Mouse (Mus musculus) neural tube, embryonic 13.5 days (tissue): Measurements from ENCODE around the gene Dnajb2. TPM values are rescaled to one million over a fixed set of nuclear protein-coding genes. Genes with fewer than 3 reads are reported as not detected.

Experiments
- ATAC-seq: fragments of 200-750 bp; cut with Nextera tagmentation; 2 replicates; pipeline ENCODE4 v1.8.0; 2017; ENCODE audit warnings: low read depth, mild to moderate bottlenecking, moderate TSS enrichment, moderate library complexity
- H3K27ac ChIP-seq: fragments of 300-500 bp; sonication (generic); replicated peaks from 2 replicates; pipeline ENCODE4 v1.5.1; 2015; ENCODE audit warnings: moderate library complexity, mild to moderate bottlenecking, inconsistent platforms
- H3K27me3 ChIP-seq: fragments of 300-500 bp; sonication (generic); 2 replicates; pipeline ENCODE4 v1.6.1; 2015; ENCODE audit warnings: mild to moderate bottlenecking, inconsistent platforms
- H3K36me3 ChIP-seq: fragments of 300-500 bp; sonication (generic); 2 replicates; pipeline ENCODE4 v1.6.1; 2015; ENCODE audit warnings: mild to moderate bottlenecking, inconsistent platforms
- H3K4me1 ChIP-seq: fragments of 300-500 bp; sonication (generic); replicated peaks from 2 replicates; pipeline ENCODE4 v1.6.1; 2015; ENCODE audit warnings: inconsistent platforms
- H3K4me2 ChIP-seq: fragments of 300-500 bp; sonication (generic); 2 replicates; pipeline ENCODE4 v1.6.1; 2015; ENCODE audit warnings: inconsistent platforms, mild to moderate bottlenecking, moderate library complexity
- H3K4me3 ChIP-seq: fragments of 300-500 bp; sonication (generic); 2 replicates; pipeline ENCODE4 v1.5.1; 2015; ENCODE audit warnings: mild to moderate bottlenecking, inconsistent platforms
- H3K9ac ChIP-seq: fragments of 300-500 bp; sonication (generic); 2 replicates; pipeline ENCODE4 v1.6.1; 2015; ENCODE audit warnings: moderate library complexity, mild to moderate bottlenecking, inconsistent platforms
- H3K9me3 ChIP-seq: fragments of 300-500 bp; sonication (generic); 2 replicates; pipeline ENCODE4 v1.6.1; 2016; ENCODE audit warnings: inconsistent platforms
- WGBS: fragments of 180-500 bp; shearing (Covaris S2); methylation state at CpG from one replicate; pipeline ENCODE4 v1.1.7; 2015; 5-methylcytosine and 5-hydroxymethylcytosine counted together
- polyA plus RNA-seq: library from polyadenylated mRNA; unstranded; fragments of >200 nt; fragmentation: Nextera tagmentation; extraction: Ambion mirVana; gene quantifications from 2 replicates; pipeline ENCODE4 v1.2.1, GENCODE M21; 2015

Gene Dnajb2
- polyA plus RNA-seq, result 68.2 and 73.0 TPM in 2 replicates

DNA sequence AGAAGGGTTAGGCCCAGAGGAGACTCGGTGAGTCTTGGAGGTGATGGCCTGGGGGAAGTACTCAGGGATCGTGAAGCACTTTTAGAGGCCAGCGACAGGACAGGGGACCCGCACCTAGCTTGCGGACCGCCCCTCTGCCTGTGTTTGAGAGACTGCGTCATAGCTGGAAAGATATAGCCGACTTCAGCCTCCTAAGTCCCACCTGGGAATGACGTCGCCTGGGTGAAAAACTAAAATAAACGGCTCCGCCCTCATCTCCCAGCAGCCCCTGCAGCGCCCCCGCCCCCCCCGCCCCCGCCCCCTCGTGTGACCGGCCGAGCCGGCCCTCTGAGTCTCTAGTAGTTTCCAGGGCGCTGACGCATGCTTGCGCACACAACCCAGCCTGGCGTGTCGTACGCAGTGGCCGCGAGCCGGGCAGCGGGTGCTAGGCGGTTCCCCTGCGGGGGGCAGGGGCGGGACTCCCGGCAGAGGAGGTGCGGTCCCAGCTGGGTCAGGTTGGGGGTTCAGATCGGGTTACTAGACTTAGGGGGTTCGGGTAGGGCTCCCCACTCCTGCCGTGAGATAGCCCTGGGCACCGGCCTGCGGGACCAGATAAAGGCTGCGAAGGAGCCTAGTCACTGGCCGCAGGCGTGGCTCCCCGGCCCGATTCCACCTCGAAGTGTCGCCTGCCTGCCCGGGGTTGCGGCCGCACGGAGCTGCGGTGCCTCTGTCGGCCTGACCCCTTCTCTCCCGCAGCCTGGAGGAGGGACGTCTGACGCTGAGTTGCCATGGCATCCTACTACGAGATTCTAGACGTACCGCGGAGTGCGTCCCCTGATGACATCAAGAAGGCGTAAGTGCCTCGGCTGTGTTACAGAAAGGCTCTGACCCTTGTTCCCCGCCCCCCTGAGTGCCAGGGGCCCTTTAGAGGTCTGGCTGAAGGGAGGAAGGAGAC lies at the start of gene Dnajb2:
Gene Dnajb2 (plus strand): TSS at position 290 of the 934 bp plus-strand sequence.
- H3K4me1 ChIP-seq, result peaks cover 26% of the 10 kb centered on the region
- H3K9me3 ChIP-seq, result no peaks in the 10 kb centered on the region
- H3K4me2 ChIP-seq, result peak within 1 kb of the TSS; percentile 83
- peak; percentile 91 for ATAC-seq
- H3K27ac ChIP-seq, result peak within 1 kb of the TSS; percentile 84
- H3K9ac ChIP-seq, result peak within 1 kb of the TSS; percentile 87
- peaks cover 20% of the 10 kb centered on the region for H3K36me3 ChIP-seq
- under 1% methylated on average over 63 of the region's 64 CpGs for WGBS
- peaks cover 3% of the 10 kb centered on the region; the same call in 1 of the 2 replicates for H3K27me3 ChIP-seq
- peak within 1 kb of the TSS; percentile 60 for H3K4me3 ChIP-seq

DNA sequence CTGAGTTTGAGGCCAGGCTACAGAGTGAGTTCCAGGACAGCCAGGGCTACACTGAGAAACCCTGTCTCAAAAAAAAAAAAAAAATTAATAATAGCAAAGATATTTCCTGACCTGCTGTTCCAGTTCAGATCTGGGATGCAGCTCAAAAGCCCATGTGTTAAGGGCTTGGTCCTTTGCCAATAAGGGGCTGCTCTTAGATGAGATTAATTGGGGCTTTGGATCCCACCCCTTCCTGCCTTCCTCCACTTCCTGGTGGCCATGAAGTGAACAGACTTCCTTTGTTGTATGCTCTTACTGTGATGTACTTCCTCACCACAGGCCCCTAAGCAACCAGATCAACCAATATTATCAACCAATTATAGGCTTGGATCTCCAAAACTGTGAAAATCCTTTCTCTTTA lies 49.1 kb upstream of the Dnajb2 start:
- Histone ChIP-seq H3K9me3 (no peaks in the 10 kb centered on the region), H3K36me3 (peaks cover 78% of the 10 kb centered on the region), H3K4me3 (no peak overlapping the region), H3K27me3 (no peaks in the 10 kb centered on the region), H3K4me2 (no peak overlapping the region), H3K4me1 (peaks cover 20% of the 10 kb centered on the region), H3K27ac (no peak overlapping the region), H3K9ac (no peak overlapping the region)
- no peak for ATAC-seq

DNA sequence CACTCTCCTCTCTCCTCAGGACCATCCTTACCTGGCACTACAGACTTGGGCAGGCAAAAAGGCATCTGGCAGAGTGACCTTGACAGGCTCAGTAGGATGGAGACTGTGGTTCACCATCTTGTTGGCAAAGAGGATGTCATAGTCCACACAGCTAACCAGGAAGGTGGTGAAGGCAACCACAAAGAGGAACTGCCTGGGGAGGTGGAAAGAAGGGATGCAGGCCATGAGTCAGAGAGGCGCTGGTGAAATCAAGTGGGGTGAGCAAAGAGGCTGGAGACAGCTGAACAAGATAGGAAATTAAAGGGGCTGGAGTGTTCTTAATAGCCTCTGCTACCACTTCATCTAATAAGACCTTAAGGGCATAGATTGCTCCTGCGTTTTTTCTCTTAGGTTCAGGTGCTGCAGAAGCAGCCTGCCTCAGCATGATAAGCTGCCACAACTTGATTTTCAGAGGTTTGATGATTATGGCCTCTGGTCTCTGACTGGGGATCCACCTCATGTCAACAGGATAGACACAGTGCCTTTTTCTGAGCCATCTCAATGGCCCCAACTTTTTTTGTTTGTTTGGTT lies 48.2 kb upstream of the Dnajb2 start:
- no peak overlapping the region for H3K4me2 ChIP-seq
- H3K27ac ChIP-seq, result no peak overlapping the region
- no peak overlapping the region for H3K9ac ChIP-seq
- H3K9me3 ChIP-seq, result no peaks in the 10 kb centered on the region
- H3K36me3 ChIP-seq, result peaks cover 69% of the 10 kb centered on the region
- H3K27me3 ChIP-seq, result no peaks in the 10 kb centered on the region
- H3K4me3 ChIP-seq, result no peak overlapping the region
- WGBS, result 95% methylated on average over 2 of the region's 2 CpGs
- peaks cover 26% of the 10 kb centered on the region for H3K4me1 ChIP-seq
- no peak for ATAC-seq

DNA sequence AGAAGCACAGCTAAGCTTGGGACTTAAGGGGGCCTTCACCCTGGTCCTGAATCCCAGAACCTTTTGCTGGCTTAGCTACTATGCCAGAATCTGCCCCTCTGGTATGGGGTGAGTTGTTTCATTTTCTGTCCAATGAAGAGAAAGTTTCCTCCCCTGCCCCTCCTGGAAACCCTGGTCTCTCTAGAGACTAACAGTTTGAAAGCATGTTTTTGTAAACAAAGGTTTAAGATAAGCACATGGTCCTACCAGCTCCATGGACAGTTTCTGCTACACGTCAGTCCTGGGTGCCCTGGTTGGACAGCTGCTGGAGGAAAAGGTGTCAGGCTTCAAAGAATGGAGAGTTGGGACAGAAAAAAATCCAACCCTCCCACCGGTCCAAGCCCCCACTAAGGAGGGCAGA lies 45.6 kb upstream of the Dnajb2 start:
- H3K4me3 ChIP-seq, result no peak overlapping the region; the same call in 1 of the 2 replicates
- H3K4me2 ChIP-seq, result peak overlapping the region; percentile 78
- ATAC-seq, result no peak
- peaks cover 33% of the 10 kb centered on the region for H3K4me1 ChIP-seq
- peak overlapping the region; percentile 81 for H3K9ac ChIP-seq
- no peaks in the 10 kb centered on the region for H3K27me3 ChIP-seq
- peaks cover 51% of the 10 kb centered on the region for H3K36me3 ChIP-seq
- WGBS, result 81% methylated on average over 2 of the region's 2 CpGs
- H3K9me3 ChIP-seq, result no peaks in the 10 kb centered on the region
- H3K27ac ChIP-seq, result no peak overlapping the region

DNA sequence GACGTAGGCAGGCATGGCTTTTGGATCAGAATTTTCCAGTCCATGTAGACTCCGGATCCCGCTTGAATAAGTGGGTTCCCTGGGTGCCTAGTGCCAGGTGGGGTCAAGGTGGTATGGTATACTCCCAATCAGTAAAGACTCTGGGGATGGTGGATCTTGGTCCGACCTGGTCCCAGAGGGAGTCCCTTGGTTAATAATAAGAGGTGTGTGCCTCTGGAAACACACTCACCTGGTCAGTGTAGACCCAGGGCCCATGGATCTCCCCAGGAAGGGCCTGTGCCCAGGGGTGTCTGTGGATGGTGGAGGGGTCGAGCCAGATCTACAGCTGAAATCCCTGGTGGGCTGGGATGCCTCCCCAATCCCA lies 45.0 kb upstream of the Dnajb2 start:
- H3K27me3 ChIP-seq, result no peaks in the 10 kb centered on the region
- peak overlapping the region; percentile 67 for H3K4me3 ChIP-seq
- peak overlapping the region; percentile 81 for H3K9ac ChIP-seq
- H3K4me2 ChIP-seq, result peak overlapping the region; percentile 78
- H3K27ac ChIP-seq, result peak overlapping the region; percentile 97
- H3K4me1 ChIP-seq, result peaks cover 33% of the 10 kb centered on the region
- H3K36me3 ChIP-seq, result peaks cover 51% of the 10 kb centered on the region
- no peak for ATAC-seq
- no peaks in the 10 kb centered on the region for H3K9me3 ChIP-seq
- WGBS, result 44% methylated on average over 5 of the region's 5 CpGs

DNA sequence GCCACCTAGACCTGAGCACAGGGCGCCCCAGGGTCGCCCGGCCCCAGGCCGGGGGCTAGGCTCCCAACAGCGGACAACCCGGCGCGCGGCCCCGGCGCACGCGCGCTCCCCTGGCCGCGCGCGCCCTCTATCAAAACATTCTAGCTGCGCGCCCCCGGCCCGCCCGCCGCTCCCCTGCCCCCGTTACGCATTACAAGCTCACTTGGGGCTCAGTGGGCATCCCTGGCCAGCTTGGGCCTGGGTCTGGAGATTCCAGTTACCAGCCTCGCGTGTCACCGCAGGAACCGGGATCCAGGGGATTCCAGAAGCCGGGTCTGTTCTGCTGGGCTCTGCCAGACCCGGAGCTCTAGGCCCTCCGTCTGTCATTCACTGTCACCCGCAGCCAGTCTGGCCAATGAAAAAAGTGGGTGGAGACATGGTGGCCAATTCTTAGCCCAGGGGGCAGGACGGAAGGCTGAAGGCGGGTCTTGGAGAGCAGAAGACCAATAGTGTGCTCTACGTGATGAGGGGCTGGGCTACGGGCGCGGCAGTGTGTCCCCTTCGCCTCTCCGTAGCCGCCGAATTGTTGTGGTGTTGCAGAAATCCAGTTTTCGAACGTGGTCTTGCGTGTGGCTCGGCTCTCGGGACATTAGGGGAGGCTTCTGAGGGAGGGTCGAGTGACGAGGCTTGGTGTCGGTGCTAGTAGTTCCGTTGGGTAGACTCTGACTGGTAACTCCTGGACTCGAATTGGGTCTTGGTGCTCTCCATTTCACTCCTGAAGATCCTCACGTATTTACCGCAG lies 44.4 kb upstream of the Dnajb2 start, which contains the start of the genes Ankzf1 and Atg9a:
Gene Ankzf1 (plus strand): TSS at position 530 of the 781 bp plus-strand sequence.
Gene Atg9a (minus strand): TSS at position 575 of the 781 bp plus-strand sequence.
- Histone ChIP-seq H3K9me3 (no peaks in the 10 kb centered on the region), H3K27ac (peak within 1 kb of the TSS; percentile 97), H3K9ac (peak within 1 kb of the TSS; percentile 81), H3K4me3 (peak within 1 kb of the TSS; percentile 67), H3K4me1 (peaks cover 33% of the 10 kb centered on the region), H3K36me3 (peaks cover 51% of the 10 kb centered on the region), H3K4me2 (peak within 1 kb of the TSS; percentile 99), H3K27me3 (no peaks in the 10 kb centered on the region)
- WGBS, result 0% methylated on average over 56 of the region's 56 CpGs
- ATAC-seq, result peak; percentile 99

DNA sequence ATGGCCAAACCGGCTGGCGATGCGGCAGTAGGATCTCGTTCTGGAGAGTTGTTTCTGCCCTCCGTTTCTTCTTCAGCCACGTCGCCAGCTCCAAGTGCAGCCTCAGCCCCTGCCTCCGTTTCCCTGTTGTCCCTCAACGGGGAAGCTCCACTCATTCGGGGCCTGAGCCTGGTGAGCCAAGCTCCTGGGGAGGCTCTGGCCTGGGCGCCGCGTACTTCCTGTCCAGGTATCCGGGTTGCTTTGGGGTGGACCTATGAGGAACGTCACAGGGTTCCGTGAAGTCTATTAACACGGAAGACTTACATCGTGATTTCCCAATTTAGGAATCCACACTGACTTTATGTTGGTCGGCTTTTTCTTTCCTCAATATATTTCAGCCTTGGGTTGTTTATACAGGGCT lies 43.8 kb upstream of the Dnajb2 start:
- ATAC-seq, result peak; percentile 32
- no peaks in the 10 kb centered on the region for H3K9me3 ChIP-seq
- peak overlapping the region; percentile 67 for H3K4me3 ChIP-seq
- H3K4me1 ChIP-seq, result peaks cover 33% of the 10 kb centered on the region
- peak overlapping the region; percentile 99 for H3K4me2 ChIP-seq
- H3K36me3 ChIP-seq, result peaks cover 51% of the 10 kb centered on the region
- no peaks in the 10 kb centered on the region for H3K27me3 ChIP-seq
- H3K9ac ChIP-seq, result peak overlapping the region; percentile 81
- peak overlapping the region; percentile 89 for H3K27ac ChIP-seq
- WGBS, result under 1% methylated on average over 19 of the region's 19 CpGs

DNA sequence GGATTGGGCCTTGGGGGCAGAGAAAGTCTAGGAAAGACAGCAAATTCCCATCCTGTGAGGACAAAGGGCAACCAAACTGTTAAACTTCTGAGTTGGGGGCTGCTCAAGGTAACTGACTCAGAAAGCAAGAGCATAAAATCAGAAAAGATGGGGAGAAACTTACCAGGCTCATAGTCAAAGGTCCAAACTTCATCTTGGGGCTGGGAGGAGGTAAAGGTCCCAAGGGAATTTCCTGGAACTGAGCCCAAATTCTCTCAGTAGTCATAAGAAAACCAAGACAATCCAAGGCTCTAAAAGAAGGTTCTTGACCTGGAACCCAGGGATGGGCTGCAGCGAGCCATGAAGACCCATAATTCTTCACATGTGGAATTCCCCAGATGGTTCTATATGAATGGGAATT lies 35.0 kb upstream of the Dnajb2 start:
- ATAC-seq, result no peak
- Histone ChIP-seq H3K27me3 (no peaks in the 10 kb centered on the region), H3K9me3 (no peaks in the 10 kb centered on the region), H3K4me1 (no peaks in the 10 kb centered on the region), H3K4me3 (no peak overlapping the region), H3K4me2 (no peak overlapping the region), H3K27ac (no peak overlapping the region), H3K9ac (no peak overlapping the region), H3K36me3 (peaks cover 46% of the 10 kb centered on the region)
- 94% methylated on average over 1 of the region's 1 CpGs for WGBS

DNA sequence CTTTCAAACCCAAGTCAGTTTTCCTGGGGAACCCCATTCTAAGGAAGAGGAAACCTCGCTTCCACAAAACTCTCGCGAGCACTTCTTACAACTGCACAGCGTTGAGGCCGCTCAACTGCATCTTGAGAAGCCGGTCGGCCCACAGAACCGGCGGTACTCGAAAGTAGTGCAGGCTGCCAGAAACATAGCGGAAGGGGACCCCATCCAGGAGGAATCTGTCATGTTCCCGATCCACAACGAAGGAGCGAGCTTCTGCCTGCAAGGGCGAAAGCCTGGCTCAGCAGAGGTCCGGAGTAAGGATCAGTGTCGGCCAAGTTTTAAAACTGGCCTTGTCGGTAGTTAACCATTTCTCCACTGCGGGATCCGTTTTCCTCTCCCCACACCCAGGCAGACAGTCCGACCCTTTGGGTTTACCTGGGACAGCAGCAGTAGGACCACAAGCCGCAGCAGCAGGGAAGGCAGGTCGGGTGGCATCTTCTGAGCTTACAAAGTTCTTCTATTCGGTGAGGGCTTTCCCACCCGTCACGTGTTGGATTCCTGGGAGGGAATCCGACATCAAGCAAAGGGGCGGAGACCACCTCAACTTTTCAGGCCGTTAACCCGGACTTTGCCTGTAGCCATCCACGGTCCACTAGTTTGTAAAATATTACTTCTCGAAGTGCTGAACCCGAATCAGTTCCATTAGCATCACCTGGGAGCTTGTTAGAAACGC lies 27.1 kb upstream of the Dnajb2 start:
- Histone ChIP-seq H3K4me1 (peaks cover 45% of the 10 kb centered on the region), H3K36me3 (peaks cover 23% of the 10 kb centered on the region), H3K4me3 (peak overlapping the region; percentile 93), H3K27me3 (peaks cover 12% of the 10 kb centered on the region), H3K27ac (no peak overlapping the region), H3K9ac (peak overlapping the region; percentile 60), H3K4me2 (peak overlapping the region; percentile 96), H3K9me3 (no peaks in the 10 kb centered on the region)
- ATAC-seq, result no peak
- 14% methylated on average over 34 of the region's 34 CpGs for WGBS

DNA sequence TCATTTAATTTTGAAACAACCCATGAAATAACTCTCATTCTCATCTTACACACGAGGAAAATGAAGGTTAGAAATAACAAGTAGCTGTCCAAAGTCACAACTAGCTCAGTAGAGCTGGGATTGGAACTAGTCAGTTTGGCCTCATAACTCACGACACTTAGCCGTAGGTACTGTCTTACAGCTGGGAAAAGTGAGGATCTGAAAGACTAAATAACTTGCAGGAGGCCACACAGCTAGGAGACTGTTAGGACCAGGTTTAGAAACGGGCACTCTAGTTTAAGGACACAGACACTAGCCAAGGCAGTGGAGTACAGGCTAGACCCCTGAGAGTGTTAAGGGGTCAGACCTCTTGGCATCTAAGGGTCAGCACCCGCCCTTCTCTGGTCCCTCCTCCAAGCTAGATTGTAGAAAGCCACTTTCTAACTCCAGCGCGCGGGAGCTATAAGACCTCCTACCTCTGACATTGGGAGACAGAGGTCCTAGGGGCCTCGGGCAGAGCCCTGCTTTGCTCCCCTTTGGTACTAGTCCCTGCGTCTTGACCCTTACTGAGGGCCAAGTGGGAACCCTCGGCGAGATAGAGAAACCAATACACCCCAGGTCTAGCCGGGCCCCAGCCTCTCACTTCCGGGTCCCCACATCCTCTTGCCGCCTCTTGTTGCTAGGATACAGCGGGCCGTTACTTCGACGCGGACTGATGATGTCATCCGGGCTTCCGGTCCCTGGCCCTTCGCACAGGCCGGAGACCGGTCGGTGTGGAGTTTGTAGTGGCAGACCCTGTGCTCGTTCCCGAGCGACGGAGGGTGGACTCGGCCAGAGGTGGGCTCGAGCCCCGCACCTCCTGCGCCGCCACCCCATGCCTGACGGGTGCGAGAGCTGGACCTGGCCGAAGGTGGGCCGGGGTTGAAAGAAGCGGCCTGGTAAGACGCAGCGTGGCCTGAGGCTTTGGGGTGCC lies 25.8 kb upstream of the Dnajb2 start, which contains the start of the genes Glb1l and Stk16:
Gene Glb1l (minus strand): TSS at position 678 of the 952 bp plus-strand sequence.
Gene Stk16 (plus strand): TSS at position 703 of the 952 bp plus-strand sequence.
- H3K27me3 ChIP-seq, result peaks cover 12% of the 10 kb centered on the region
- ATAC-seq, result peak; percentile 94
- H3K4me1 ChIP-seq, result peaks cover 45% of the 10 kb centered on the region
- 0 out of 2 replicates have a peak within 1 kb of the TSS, but pooled peaks have one; percentile 25 for H3K27ac ChIP-seq
- H3K9ac ChIP-seq, result peak within 1 kb of the TSS; percentile 96
- peak within 1 kb of the TSS; percentile 93 for H3K4me3 ChIP-seq
- no peaks in the 10 kb centered on the region for H3K9me3 ChIP-seq
- WGBS, result 6% methylated on average over 42 of the region's 42 CpGs
- peaks cover 36% of the 10 kb centered on the region for H3K36me3 ChIP-seq
- peak within 1 kb of the TSS; percentile 96 for H3K4me2 ChIP-seq
